Mouse (Mus musculus) megakaryocyte, embryonic 14.5 days (primary cell): ENCODE data around the gene Ruvbl1.

Experiments used
- FLI1 ChIP-seq: IDR thresholded peaks from 2 replicates; pipeline ENCODE4 v1.6.1; 2012; ENCODE audit warnings: low read length, inconsistent platforms, mixed read lengths
- GATA1 ChIP-seq: IDR thresholded peaks from 3 replicates; pipeline ENCODE4 v1.6.1; 2012; ENCODE audit warnings: mixed read lengths, low read length, inconsistent platforms, borderline replicate concordance

DNA sequence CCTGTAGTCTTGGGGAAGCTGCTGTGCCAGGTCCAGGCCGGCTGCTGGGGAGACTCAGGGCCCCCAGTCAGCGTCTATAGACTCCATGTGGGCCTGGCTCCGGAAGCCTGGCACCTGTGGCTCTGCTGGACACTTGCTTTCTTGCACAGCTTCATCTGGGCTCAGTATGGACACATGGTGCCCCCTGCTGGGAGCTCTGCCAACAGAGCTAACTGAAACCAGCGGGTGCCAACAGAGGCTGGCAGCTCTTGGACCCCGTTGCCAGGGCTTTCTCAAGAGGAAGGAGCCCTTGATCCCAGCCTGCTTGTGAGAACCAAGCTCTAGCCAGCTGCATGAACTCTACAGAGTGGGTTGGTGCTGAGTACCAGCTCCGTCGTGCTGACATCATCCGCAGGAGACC lies 21.7 kb downstream of the Ruvbl1 start:
- TF ChIP-seq GATA1: no peak
- no peak for TF ChIP-seq FLI1
